Mouse (Mus musculus) MEL (cell line): ENCODE measurements at regions not wholly inside any gene's neighbourhood (a gene's known extent, or its start where the extent isn't known, plus 50 kb on each side); places are given as distances from the start of the nearest gene placed in this dataset.
"Not testable (repeated sequence)": the region's sequence is repeated elsewhere in the genome, so short reads cannot be mapped to it uniquely, and the experiment has no call there.

Experiments
- DNase-seq: peaks from one replicate; pipeline ENCODE4 v3.0.0; 2011; ENCODE audit warnings: low read depth, low spot score
- H3K27ac ChIP-seq: 2 replicates; pipeline ENCODE4 v1.5.1; 2012; ENCODE audit warnings: low read depth, mild to moderate bottlenecking, control low read depth, low read length, moderate library complexity; ENCODE audit not compliant: control insufficient read depth
- H3K27me3 ChIP-seq, 2 experiments: fragments of 150-350 bp in 1 of 2; sonication (generic) in 1 of 2; 2 replicates each; pipeline ENCODE4 v1.6.1; 2012; ENCODE audit warnings: low read length in 2 of 2, mild to moderate bottlenecking in 2 of 2, improper control_type of control experiment in 1 of 2, moderate library complexity in 1 of 2; ENCODE audit not compliant: insufficient read depth in 2 of 2, control insufficient read depth in 1 of 2
- H3K36me3 ChIP-seq, 2 experiments: 2 replicates each; pipeline ENCODE4 v1.6.1; 2012 to 2014; ENCODE audit warnings: low read length in 2 of 2, improper control_type of control experiment in 1 of 2, inconsistent platforms in 1 of 2, mild to moderate bottlenecking in 1 of 2; ENCODE audit not compliant: insufficient read depth in 2 of 2, control insufficient read depth in 1 of 2
- H3K4me1 ChIP-seq, 2 experiments: fragments of 150-350 bp in 1 of 2; sonication (generic) in 1 of 2; 2 replicates each; pipeline ENCODE4 v1.6.1; 2012; ENCODE audit warnings: low read length in 2 of 2, improper control_type of control experiment in 1 of 2, mild to moderate bottlenecking in 1 of 2; ENCODE audit not compliant: insufficient read depth in 2 of 2, control insufficient read depth in 1 of 2
- H3K4me3 ChIP-seq, 2 experiments: fragments of 150-350 bp in 1 of 2; sonication (generic) in 1 of 2; 2 replicates each; pipeline ENCODE4 v1.5.1; 2012; ENCODE audit warnings: low read depth in 2 of 2, low read length in 2 of 2, mild to moderate bottlenecking in 2 of 2, moderate library complexity in 2 of 2, control low read depth in 1 of 2, improper control_type of control experiment in 1 of 2; ENCODE audit not compliant: control insufficient read depth in 1 of 2, insufficient read depth in 1 of 2
- H3K79me2 ChIP-seq: 2 replicates; pipeline ENCODE4 v1.6.1; 2012; ENCODE audit warnings: mild to moderate bottlenecking, low read length, moderate library complexity; ENCODE audit not compliant: control insufficient read depth, poor library complexity, insufficient read depth
- H3K9ac ChIP-seq: 2 replicates; pipeline ENCODE4 v1.6.1; 2012; ENCODE audit warnings: low read depth, mild to moderate bottlenecking, control low read depth, low read length, moderate library complexity; ENCODE audit not compliant: control insufficient read depth, poor library complexity, severe bottlenecking
- H3K9me3 ChIP-seq: fragments of 150-350 bp; sonication (generic); replicated peaks from 2 replicates; pipeline ENCODE4 v1.6.1; 2012; ENCODE audit warnings: mild to moderate bottlenecking, low read length, improper control_type of control experiment, moderate library complexity; ENCODE audit not compliant: insufficient read depth
- CTCF ChIP-seq, 3 experiments: IDR thresholded peaks in 2 of 3; conservative IDR thresholded peaks in 1 of 3; 2 replicates each; pipeline ENCODE4 v1.5.1; 2011 to 2012; ENCODE audit warnings: low read length in 3 of 3, low read depth in 2 of 3, mild to moderate bottlenecking in 2 of 3, improper control_type of control experiment in 1 of 3, inconsistent platforms in 1 of 3, mixed read lengths in 1 of 3, moderate library complexity in 1 of 3; ENCODE audit not compliant: control insufficient read depth in 1 of 3, insufficient read depth in 1 of 3, poor library complexity in 1 of 3, severe bottlenecking in 1 of 3
- E2F4 ChIP-seq: IDR thresholded peaks from 2 replicates; pipeline ENCODE4 v1.6.1; 2011; ENCODE audit warnings: low read depth, low read length, improper control_type of control experiment, borderline replicate concordance
- MAZ ChIP-seq: IDR thresholded peaks from 2 replicates; pipeline ENCODE4 v1.6.1; 2012; ENCODE audit warnings: low read depth, mild to moderate bottlenecking, inconsistent platforms, low read length, improper control_type of control experiment
- NRF1 ChIP-seq: IDR thresholded peaks from 2 replicates; pipeline ENCODE4 v1.6.1; 2014; ENCODE audit warnings: low read depth, mild to moderate bottlenecking, inconsistent platforms, low read length, improper control_type of control experiment, moderate library complexity; ENCODE audit not compliant: poor library complexity, insufficient read depth, severe bottlenecking
- POLR2AphosphoS2 ChIP-seq: IDR thresholded peaks from 2 replicates; pipeline ENCODE4 v1.6.1; 2011; ENCODE audit warnings: low read length, improper control_type of control experiment
- RAD21 ChIP-seq: IDR thresholded peaks from 2 replicates; pipeline ENCODE4 v1.6.1; 2011; ENCODE audit warnings: mild to moderate bottlenecking, low read depth, low read length, improper control_type of control experiment
- SMC3 ChIP-seq: IDR thresholded peaks from 2 replicates; pipeline ENCODE4 v1.6.1; 2011; ENCODE audit warnings: low read depth, low read length, improper control_type of control experiment
- ZC3H11A ChIP-seq: IDR thresholded peaks from 2 replicates; pipeline ENCODE4 v1.6.1; 2012; ENCODE audit warnings: low read depth, mild to moderate bottlenecking, inconsistent platforms, low read length, improper control_type of control experiment

DNA sequence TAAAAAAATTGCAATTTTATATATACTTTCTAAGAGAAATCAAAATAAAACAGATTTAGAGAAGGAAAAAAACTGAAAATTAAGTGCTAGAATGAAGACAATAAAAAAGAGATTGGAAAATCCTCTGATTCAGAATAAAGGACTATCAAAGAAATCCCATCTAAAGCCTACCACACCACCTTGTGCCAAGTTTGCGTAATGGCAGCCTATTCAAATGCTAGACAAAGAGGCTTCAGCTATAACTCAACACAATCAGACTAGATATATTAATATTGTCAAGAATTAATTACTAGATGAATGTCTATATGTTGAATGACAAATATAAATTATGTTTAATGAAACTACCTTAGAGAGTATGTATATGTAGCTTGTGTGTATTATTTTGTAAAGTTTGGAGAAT is 221.9 kb upstream of the Ascc3 start:
- Histone ChIP-seq H3K27ac (no peak overlapping the region), H3K36me3 (no peaks in the 10 kb centered on the region; a peak in 1 of 4 replicates), H3K9me3 (no peaks in the 10 kb centered on the region), H3K27me3 (no peaks in the 10 kb centered on the region), H3K4me1 (no peaks in the 10 kb centered on the region), H3K9ac (no peak overlapping the region), H3K4me3 (no peak overlapping the region), H3K79me2 (no peaks in the 10 kb centered on the region)
- TF ChIP-seq CTCF (IDR thresholded peaks at IDR 0.05 in 2 of 3, conservative IDR thresholded peaks at IDR 0.05 in 1 of 3; ENCODE audit: control insufficient read depth in 1 of 3, insufficient read depth in 1 of 3, low read depth in 2 of 3, low read length in 3 of 3, poor library complexity in 1 of 3, severe bottlenecking in 1 of 3): peak in 2 of 3 experiments; percentile 36 to 52; a peak in 3 of 6 replicates
- peak; percentile 56 for TF ChIP-seq SMC3
- no peak for TF ChIP-seq NRF1
- peak; percentile 64 for TF ChIP-seq RAD21
- TF ChIP-seq POLR2AphosphoS2: no peak
- peak; percentile 66 for TF ChIP-seq ZC3H11A
- TF ChIP-seq MAZ: no peak
- TF ChIP-seq E2F4: no peak
- peak; percentile 12 for DNase-seq

DNA sequence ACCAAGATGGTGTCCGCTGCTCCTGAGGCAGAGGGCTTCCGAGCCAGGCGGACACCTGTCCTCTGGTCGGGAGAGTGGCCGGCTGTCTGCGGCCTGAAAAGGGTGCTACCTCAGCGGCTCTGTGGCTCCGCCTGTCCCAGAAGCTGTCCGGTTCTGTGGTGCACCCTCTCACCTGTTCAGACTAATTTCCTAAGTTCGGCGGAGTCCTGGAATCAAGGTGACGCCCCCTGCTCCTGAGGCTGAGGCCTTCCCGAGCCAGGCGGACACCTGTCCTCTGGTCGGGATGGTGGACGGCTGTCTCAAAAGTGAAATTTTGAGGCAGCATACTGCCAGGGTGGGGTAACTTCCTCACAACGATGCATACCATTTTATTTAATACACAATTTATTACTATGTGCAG is 199.9 kb upstream of the Ascc3 start:
- H3K27ac ChIP-seq, H3K4me3 ChIP-seq: not testable (repeated sequence)

More for the DNA sequence above, 199.9 kb upstream of the Ascc3 start:
- not testable (repeated sequence) for H3K9ac ChIP-seq, H3K9me3 ChIP-seq, H3K79me2 ChIP-seq, H3K27me3 ChIP-seq, DNase-seq, H3K4me1 ChIP-seq, H3K36me3 ChIP-seq
